Mouse (Mus musculus): ENCODE measurements around the gene Zfp592.

- TF ChIP-seq CTCF (IDR thresholded peaks at IDR 0.05; ENCODE audit: extremely low read depth, insufficient read depth, low read length) (no peak), POLR2A (IDR thresholded peaks at IDR 0.05; ENCODE audit: extremely low read depth, insufficient read depth, low read length) (no peak)
These were observed 18.1 kb downstream of the Zfp592 start for GRCm38 (mm10) chr7:81011576-81011975.
